Comparison of ENCODE assay signal across 12 mouse cellular contexts in the genomic region with DNA sequence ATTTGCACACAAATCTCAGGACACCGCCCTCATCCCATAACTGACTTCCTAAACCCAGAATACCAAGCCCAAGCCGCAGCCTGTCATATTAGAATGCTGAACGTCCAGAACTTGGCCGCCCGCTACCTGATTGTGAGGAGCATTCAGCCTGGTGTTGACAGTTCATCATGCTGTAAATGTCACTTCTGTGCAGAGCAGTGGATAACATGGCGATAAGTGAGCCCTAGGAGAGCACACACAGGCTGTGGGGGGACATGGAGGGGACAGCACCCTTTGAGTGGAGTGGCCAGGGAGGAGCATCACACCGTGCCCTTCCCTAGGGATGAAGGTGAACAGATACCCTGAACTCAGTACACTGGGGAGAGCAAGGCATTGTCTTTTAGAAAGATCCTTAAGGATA. TPM values are rescaled to one million over a fixed set of nuclear protein-coding genes. Genes with fewer than 3 reads are reported as not detected.
A peak's percentile ranks its signal among the peaks of the same experiment; 100 is the strongest.
DNase-seq lines count a peak whose midpoint lies in the region; ATAC-seq lines count a peak whose summit lies in the region.
"Had no signal": no experiment of that assay in that cellular context is flagged by ENCODE, and none has a peak within 500 bp of the region (broad histone marks: within the 10 kb centered on the region; RNA-seq: fewer than 3 reads in every experiment).

No protein-coding gene starts in this region.

- H3K9me3 ChIP-seq in midbrain, embryonic 15.5 days = no peaks in the 10 kb centered on the region
- H3K9me3 ChIP-seq in midbrain, embryonic 13.5 days = no peaks in the 10 kb centered on the region
- H3K9me3 ChIP-seq in heart, embryonic 12.5 days (replicated peaks) = no peaks in the 10 kb centered on the region
- H3K9me3 ChIP-seq in neural tube, embryonic 14.5 days (ENCODE audit: control insufficient read depth, low read length) = no peaks in the 10 kb centered on the region

- no peak overlapping the region for H3K4me3 ChIP-seq in midbrain, embryonic 15.5 days
- H3K4me3 ChIP-seq in midbrain, embryonic 13.5 days (replicated peaks) = no peak overlapping the region
- no peak overlapping the region for H3K4me3 ChIP-seq in heart, embryonic 12.5 days
- H3K4me3 ChIP-seq in neural tube, embryonic 14.5 days (ENCODE audit: low read depth, low read length) = no peak overlapping the region

- WGBS in midbrain, embryonic 15.5 days = 87% methylated on average over 7 of the region's 7 CpGs
- WGBS in midbrain, embryonic 13.5 days = 91% methylated on average over 7 of the region's 7 CpGs
- 52% methylated on average over 7 of the region's 7 CpGs for WGBS in heart, embryonic 12.5 days
- 78% methylated on average over 7 of the region's 7 CpGs for WGBS in neural tube, embryonic 14.5 days

- H3K4me1 ChIP-seq in midbrain, embryonic 15.5 days = peaks cover 46% of the 10 kb centered on the region
- H3K4me1 ChIP-seq in midbrain, embryonic 13.5 days (replicated peaks) = peaks cover 47% of the 10 kb centered on the region
- H3K4me1 ChIP-seq in heart, embryonic 12.5 days (replicated peaks) = peaks cover 94% of the 10 kb centered on the region
- H3K4me1 ChIP-seq in neural tube, embryonic 14.5 days (ENCODE audit: control insufficient read depth, insufficient read depth, low read length) = peaks cover 20% of the 10 kb centered on the region

- no peak overlapping the region for H3K9ac ChIP-seq in midbrain, embryonic 15.5 days
- no peak overlapping the region for H3K9ac ChIP-seq in midbrain, embryonic 13.5 days (replicated peaks)
- no peak overlapping the region for H3K9ac ChIP-seq in heart, embryonic 12.5 days
- no peak overlapping the region for H3K9ac ChIP-seq in neural tube, embryonic 14.5 days (replicated peaks; ENCODE audit: low read depth, low read length)

- H3K27me3 ChIP-seq in midbrain, embryonic 15.5 days (replicated peaks) = no peaks in the 10 kb centered on the region
- H3K27me3 ChIP-seq in midbrain, embryonic 13.5 days = no peaks in the 10 kb centered on the region
- no peaks in the 10 kb centered on the region for H3K27me3 ChIP-seq in heart, embryonic 12.5 days (replicated peaks)
- H3K27me3 ChIP-seq in neural tube, embryonic 14.5 days (ENCODE audit: control insufficient read depth, insufficient read depth, low read length) = no peaks in the 10 kb centered on the region

- H3K36me3 ChIP-seq in midbrain, embryonic 15.5 days (replicated peaks) = 0 out of 2 replicates have a peak, but pooled peaks cover 6% of the 10 kb centered on the region
- H3K36me3 ChIP-seq in midbrain, embryonic 13.5 days = peaks cover 4% of the 10 kb centered on the region; the same call in 1 of the 2 replicates
- peaks cover 2% of the 10 kb centered on the region; the same call in 1 of the 2 replicates for H3K36me3 ChIP-seq in heart, embryonic 12.5 days
- peaks cover 5% of the 10 kb centered on the region; the same call in 1 of the 2 replicates for H3K36me3 ChIP-seq in neural tube, embryonic 14.5 days (ENCODE audit: control insufficient read depth, insufficient read depth, low read length)

- H3K27ac ChIP-seq in midbrain, embryonic 15.5 days = peak overlapping the region; percentile 24
- no peak overlapping the region for H3K27ac ChIP-seq in midbrain, embryonic 13.5 days
- peak overlapping the region; percentile 90 for H3K27ac ChIP-seq in heart, embryonic 12.5 days (ENCODE audit: poor library complexity, severe bottlenecking)
- H3K27ac ChIP-seq in neural tube, embryonic 14.5 days (ENCODE audit: low read depth, low read length) = peak overlapping the region; percentile 60; the same call in 1 of the 2 replicates
- H3K27ac ChIP-seq: macrophage had no signal

- ATAC-seq in midbrain, embryonic 15.5 days (replicated peaks) = no peak
- no peak for ATAC-seq in midbrain, embryonic 13.5 days
- peak; percentile 5; the same call in 1 of the 2 replicates for ATAC-seq in heart, embryonic 12.5 days (ENCODE audit: insufficient number of reproducible peaks, low FRiP score)
- ATAC-seq in neural tube, embryonic 14.5 days (ENCODE audit: low read depth) = no peak
- ATAC-seq: activated CD4-positive, CD25-positive, alpha-beta regulatory T cell, adult 4 months; inflammation-experienced regulatory T-cells, adult 6 months had no signal

- DNase-seq in gastrocnemius, adult 18-20 months (ENCODE audit: low spot score) = peak; percentile 32
- no peak for DNase-seq in gastrocnemius, postnatal 14 days
- DNase-seq in layer of hippocampus, adult 9-11 months = no peak
- DNase-seq in layer of hippocampus, adult 9-10 months (ENCODE audit: low spot score) = no peak
- DNase-seq: gastrocnemius, postnatal 36 days had no signal

- intact Hi-C loops in gastrocnemius, postnatal 14 days (cut with DNase I; ENCODE audit: low total_unique reads) = no loop called here

- H3K4me2 ChIP-seq in midbrain, embryonic 15.5 days = no peak overlapping the region
- no peak overlapping the region for H3K4me2 ChIP-seq in midbrain, embryonic 13.5 days (replicated peaks)
- H3K4me2 ChIP-seq in heart, embryonic 12.5 days = peak overlapping the region; percentile 46
- H3K4me2 ChIP-seq in neural tube, embryonic 14.5 days (ENCODE audit: low read depth, low read length) = no peak overlapping the region

RNA-seq across cellular contexts. Expression of gene Gramd4, which starts 51.8 kb away (rescaled TPM):
- total RNA-seq in gastrocnemius, adult 18-20 months (2021) = 10 to 100 TPM in 1 of 2 experiments, 1 to 10 TPM in 1; 7.6 to 12.1 TPM
- 1 to 10 TPM; 7.2 to 8.2 TPM for total RNA-seq in gastrocnemius, postnatal 14 days (2021)
- 41.0 and 41.7 TPM in 2 replicates for polyA plus RNA-seq in midbrain, embryonic 15.5 days (2015; fragmentation: Nextera tagmentation; extraction: Ambion mirVana)
- polyA plus RNA-seq in midbrain, embryonic 13.5 days (2015; fragmentation: Nextera tagmentation; extraction: Ambion mirVana) = 31.3 and 34.3 TPM in 2 replicates
- polyA plus RNA-seq in heart, embryonic 12.5 days (2016; fragmentation: Nextera tagmentation; extraction: Ambion mirVana) = 14.3 and 14.8 TPM in 2 replicates
- polyA plus RNA-seq in neural tube, embryonic 14.5 days (2014; fragmentation: Nextera tagmentation; extraction: Ambion mirVana) = 17.1 and 23.6 TPM in 2 replicates
